Mouse (Mus musculus) fibroblast of lung, adult 2 months (primary cell): ENCODE results near the gene Pou5f1.
A peak's percentile ranks its signal among the peaks of the same experiment; 100 is the strongest.
"Not testable (repeated sequence)": the region's sequence is repeated elsewhere in the genome, so short reads cannot be mapped to it uniquely, and the experiment has no call there.

ENCODE experiments used
- DNase-seq: peaks from one replicate; pipeline ENCODE4 v3.0.0-alpha.2; 2011; ENCODE audit warnings: low read depth

Pou5f1 gene

DNA sequence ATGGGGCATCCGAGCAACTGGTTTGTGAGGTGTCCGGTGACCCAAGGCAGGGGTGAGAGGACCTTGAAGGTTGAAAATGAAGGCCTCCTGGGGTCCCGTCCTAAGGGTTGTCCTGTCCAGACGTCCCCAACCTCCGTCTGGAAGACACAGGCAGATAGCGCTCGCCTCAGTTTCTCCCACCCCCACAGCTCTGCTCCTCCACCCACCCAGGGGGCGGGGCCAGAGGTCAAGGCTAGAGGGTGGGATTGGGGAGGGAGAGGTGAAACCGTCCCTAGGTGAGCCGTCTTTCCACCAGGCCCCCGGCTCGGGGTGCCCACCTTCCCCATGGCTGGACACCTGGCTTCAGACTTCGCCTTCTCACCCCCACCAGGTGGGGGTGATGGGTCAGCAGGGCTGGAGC, at the start of gene Pou5f1:
TSS of gene Pou5f1 (plus strand) at position 243 of the 400 bp plus-strand sequence.
- DNase-seq = no peak

DNA sequence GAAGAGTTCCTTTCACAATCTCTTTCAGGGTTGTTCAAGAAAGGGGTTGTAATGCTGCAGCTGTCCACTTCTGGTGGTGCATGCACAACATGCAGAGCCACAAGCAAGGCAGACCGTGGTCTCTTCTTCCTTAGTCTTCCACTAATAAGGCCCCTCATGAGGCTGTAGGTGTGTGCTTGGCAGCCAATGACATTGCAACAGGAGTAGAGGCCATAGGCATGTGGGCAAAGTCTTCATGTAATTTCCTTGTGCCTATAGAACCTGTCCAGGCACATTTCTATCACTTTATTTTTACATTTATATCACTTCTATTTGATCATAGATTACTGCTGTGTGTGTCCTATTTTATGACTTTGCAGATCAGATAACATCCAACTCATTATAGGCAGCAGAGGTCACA, 47.6 kb upstream of the Pou5f1 start:
- not testable (repeated sequence) for DNase-seq

DNA sequence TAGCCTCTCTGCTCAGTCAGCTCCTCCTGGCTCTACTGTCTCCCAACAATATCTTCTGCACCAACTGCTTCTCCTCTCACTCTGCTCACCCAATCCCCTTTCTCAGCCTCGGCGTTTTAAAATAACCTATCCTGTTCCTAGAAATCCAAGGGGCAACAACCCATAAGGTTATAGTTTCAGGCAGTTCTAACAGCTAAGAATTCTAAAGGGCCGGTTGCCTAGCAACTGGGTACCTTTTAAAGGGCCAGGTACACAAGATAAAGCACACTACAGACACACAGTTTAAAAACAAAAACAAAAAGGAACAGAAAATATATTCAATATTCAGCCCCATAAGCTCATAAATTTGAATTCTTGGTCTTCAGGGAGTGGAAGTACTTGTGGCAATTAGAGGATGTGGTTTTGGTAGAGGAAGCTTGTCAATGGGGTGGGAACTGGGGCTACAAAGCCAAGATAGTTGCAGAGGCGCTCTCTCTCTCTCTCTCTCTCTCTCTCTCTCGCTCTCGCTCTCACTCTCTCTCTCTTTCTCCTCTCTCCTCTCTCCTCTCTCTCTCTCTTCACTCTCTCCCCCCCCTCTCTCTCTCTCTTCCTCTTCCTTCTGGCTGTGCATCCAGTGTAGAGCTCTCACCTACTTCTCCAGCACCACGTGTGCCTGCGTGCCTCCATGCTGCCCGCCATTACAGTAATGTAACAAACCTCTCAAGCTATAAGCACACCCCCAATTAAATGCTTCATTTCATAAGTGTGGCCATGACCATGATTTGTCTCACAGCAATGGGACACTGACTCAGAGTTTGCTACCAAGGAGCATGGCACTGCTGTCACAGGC, 45.1 kb upstream of the Pou5f1 start:
- DNase-seq = not testable (repeated sequence)

DNA sequence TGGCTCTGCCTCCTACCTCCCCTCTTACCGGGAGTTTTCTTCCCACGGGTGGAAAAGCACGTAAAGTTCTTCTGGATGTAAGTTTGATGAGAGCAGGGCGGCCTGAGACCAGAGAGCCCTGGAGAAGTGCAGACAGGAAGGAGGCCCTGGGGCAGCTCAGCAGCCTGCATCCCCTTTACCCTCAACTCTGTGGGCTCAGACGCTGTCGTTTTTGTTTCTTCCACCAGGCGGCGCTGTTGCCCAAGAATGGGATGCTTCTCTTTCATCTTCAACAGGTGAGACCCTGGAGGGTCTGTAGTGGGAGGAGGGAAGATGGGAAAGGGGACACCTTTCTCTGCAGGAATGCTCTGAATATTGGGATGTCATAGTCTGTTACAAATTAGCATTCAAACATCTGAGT, 40.2 kb upstream of the Pou5f1 start:
- not testable (repeated sequence) for DNase-seq

DNA sequence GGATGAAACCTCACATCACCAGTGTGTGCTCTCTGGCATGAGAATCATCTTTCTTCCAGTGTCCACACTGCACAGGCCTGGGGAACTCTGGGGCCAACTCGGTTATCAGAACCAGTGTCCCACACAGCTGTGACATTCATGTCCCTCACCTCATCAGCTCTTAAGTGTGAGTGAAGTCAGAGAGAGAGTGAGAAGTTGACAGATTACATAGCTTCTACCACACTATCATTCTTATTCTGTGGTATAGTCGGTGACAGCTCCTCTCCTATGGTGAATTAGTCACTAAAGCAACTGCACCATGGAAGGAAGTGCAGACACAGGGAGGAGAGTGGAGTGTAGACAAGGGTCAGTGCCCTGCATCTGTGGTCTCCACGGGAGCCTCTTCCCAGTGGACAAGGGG, 36.9 kb upstream of the Pou5f1 start:
- not testable (repeated sequence) for DNase-seq

DNA sequence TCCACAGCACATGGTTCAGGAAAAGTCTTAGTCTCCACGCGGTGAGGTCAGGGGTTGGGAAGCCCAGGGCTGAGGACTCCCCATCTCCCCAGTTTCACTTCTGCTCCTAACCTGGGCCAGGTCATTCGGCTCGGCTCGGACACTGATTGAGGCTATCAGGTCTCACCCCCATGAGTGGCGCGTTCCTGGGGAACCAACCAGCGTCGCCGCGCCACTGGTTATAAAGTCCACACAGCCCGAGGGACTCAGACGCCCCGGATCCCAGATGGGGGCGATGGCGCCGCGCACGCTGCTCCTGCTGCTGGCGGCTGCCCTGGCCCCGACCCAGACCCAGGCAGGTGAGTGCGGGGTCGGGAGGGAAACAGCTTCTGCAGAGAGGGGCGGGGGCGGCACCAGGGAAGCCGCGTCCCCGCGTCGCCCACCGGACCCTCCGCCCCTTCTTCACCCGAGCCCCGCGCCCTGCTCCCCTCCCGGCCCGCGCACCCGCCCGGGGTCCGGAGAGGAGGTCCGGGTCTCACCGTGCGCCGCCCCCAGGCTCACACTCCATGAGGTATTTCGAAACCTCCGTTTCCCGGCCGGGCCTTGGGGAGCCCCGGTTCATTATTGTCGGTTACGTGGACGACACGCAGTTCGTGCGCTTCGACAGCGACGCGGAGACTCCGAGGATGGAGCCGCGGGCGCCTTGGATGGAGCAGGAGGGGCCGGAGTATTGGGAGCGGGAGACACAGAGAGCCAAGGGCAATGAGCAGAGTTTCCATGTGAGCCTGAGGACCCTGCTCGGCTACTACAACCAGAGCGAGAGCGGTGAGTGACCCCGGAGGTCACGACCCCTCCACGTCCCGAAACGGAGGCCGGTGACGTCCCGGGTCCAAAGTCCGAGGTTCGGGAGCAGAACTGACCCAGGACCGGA, 35.7 kb upstream of the Pou5f1 start, which contains the start of gene H2-Q10:
TSS of gene H2-Q10 (plus strand) at position 248 of the 910 bp plus-strand sequence.
- no peak for DNase-seq

DNA sequence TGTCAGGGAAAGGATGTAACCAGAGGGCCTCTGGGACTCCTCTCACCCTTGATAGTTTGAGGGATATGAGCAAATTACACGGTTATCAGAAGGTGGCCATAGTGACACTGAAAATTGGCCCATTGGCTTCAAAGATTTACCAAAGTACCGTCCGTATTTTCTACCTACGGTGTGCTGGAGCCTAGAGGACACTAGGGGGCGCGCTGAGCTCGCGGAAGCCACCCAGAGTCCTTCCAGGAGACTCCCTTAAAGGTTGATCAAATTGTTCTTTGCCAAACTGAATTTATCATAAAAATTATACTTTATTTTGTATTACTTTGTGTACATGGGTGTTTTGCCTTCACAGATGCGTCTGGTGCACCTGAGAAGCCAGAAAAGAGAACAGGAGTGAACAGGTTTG, 21.8 kb upstream of the Pou5f1 start:
- DNase-seq = peak; percentile 16

DNA sequence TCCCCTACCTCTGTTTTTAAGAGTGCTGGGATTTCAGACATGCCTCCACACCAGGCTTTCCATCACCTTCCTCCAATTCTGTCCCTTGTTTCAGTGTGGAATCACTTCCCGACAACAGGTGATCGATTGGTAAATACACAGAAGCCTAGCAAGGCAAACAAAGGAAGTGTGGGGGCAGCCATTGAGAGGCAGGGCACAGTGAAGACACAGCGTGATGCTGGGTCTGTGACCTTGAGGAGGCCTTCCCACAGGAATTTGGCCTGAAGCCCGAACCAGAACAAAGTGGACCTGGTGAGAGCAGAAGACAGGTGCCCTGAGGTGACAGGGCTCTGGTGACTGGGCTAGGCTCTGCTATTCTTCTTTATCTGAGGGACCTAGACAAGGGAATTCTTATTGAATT, 20.1 kb upstream of the Pou5f1 start:
- no peak for DNase-seq

DNA sequence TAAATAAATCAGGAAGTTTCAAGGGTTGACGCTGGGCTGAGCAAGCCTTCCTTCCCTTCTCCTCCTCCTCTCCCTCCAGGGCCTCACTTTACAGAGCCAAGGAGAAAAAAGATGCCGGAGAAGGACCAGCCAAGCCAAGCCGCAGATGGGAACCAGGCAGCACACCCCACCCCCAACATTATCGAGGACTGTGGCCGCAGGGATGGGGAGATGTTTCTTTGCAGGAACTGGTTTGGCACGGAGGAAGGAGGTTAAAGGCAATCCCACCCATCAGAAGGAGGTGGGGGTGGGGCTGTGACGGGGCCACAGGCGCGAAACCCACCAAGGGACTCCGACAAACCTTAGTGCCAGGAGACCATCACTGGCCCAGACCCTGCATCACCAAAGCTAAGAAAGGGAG, 19.1 kb upstream of the Pou5f1 start:
- no peak for DNase-seq

DNA sequence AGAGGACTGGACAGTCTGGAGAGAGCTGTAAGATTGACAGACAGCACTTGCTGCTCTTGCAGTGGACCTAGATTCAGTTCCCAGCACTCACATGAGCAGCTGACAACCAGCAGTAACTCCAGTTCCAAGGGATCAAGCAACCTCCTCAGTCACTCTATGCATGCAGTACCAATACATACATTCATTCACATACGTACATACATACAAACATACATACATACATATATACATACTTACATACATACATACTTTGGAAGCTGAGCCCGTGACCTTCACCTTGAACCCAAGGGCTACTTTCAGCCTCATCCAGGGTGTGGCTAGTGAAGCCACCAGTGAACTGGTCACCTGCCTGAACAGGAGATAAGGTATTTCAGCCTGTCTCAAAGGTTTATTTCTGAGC, 17.8 kb upstream of the Pou5f1 start:
- DNase-seq = no peak

DNA sequence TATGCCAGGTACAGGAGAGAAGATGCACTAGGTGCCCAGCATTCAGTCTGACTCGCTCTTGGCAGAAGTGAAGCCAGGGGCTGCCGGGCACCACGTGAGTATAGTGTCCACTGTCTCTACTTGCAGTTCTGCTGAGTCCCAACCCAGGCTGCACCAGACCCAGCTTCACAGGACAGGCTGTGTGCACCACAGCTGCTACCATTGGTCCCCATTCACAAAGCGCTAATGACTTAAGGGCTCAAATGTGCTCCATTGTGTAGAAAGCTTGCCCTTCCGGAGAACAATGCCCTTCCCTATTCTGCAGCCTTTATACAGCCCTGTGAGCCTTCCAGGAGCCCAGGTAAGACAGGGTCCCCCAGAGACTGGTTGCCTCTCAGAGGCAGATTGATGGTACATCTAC, 15.5 kb upstream of the Pou5f1 start:
- DNase-seq = no peak

DNA sequence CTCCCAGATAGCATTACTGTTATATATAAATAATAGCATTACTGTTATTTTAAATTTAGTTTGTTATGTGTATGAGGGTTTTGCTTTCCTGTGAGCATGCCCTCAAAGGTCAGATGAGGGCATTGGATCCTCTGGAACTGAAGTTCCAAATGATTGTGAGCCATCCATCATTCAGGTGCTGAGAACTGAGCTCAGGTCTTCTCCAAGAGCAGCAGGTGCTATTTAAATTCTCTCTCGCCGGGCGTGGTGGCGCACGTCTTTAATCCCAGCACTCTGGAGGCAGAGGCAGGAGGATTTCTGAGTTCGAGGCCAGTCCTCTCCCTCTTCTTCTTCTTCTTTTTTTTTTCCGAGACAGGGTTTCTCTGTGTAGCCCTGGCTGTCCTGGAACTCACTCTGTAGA, 8.7 kb upstream of the Pou5f1 start:
- DNase-seq = no peak

DNA sequence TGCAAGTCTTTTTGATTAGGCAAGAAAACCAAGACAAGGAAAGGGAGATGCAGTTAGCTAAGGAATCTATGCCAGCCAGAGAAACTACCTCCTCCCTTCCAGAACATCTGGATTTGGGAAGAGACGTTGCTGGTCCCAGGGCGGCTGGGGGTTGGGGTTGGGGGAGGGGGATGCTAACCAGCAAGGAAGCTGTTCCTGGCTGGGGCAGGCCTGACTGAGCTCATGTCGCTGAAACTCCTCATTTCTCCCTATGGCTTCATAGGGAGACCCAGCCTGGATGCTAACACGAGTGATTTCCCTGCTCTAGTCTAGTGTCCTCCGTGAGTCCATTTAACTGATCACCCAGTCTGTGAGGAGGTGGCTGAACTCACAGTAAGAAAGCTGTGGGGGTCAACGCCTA, 3.6 kb upstream of the Pou5f1 start:
- no peak for DNase-seq

DNA sequence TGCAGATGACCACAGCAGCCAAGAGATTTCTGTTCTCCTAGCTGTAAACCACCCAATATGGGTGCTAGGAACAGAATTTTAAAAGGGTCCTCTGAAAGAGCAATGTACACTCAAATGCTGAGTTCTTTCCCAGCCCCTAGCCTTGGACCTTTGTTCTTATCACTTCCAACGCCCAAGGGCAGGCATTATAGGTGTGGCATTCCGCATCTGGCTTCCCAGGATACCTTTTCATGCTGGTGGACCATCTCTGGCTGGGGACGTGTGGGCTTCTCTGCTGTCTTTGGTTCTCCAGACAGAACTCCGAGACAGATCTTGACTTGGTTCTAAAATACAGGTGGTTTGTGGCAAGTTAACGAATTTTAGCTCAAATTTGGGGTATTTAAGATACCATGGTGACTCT, 3.1 kb upstream of the Pou5f1 start:
- DNase-seq = no peak

DNA sequence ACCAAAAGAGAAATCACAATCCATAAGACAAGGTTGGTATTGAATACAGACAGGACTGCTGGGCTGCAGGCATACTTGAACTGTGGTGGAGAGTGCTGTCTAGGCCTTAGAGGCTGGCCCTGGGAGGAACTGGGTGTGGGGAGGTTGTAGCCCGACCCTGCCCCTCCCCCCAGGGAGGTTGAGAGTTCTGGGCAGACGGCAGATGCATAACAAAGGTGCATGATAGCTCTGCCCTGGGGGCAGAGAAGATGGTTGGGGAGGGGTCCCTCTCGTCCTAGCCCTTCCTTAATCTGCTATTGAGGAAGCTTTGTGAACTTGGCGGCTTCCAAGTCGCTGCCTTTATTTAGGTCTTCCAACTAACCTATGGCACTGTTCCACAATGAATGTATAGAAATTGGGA, 2.0 kb upstream of the Pou5f1 start:
- no peak for DNase-seq

DNA sequence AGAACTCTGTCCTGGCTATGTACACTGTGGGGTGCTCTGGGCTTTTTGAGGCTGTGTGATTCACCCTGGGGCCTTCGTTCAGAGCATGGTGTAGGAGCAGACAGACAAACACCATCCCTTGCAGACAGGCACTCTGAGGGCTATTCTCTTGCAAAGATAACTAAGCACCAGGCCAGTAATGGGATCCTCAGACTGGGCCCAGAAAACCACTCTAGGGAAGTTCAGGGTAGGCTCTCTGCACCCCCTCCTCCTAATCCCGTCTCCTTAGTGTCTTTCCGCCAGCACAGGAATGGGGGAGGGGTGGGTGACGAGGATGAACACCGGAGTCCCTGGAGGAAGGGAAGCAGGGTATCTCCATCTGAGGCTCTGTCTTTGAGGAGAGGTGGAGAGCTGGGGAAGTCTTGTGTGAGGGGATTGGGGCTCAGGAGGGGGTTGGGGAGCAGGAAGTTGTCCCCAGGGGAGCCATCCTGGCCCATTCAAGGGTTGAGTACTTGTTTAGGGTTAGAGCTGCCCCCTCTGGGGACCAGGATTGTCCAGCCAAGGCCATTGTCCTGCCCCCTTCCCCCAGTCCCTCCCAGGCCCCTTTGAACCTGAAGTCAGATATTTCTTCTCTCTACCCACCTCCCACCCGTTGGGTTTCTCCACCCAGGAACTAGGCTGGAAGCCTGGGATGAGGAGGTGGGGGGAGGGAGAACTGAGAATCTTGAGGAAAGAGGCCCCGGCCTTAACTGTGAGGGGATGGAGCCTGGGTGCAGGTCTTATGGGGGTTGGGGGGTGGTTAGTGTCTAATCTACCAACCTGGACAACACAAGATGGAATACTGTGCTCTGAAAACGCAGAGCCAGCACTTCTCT, 963 bp upstream of the Pou5f1 start:
- DNase-seq = no peak

DNA sequence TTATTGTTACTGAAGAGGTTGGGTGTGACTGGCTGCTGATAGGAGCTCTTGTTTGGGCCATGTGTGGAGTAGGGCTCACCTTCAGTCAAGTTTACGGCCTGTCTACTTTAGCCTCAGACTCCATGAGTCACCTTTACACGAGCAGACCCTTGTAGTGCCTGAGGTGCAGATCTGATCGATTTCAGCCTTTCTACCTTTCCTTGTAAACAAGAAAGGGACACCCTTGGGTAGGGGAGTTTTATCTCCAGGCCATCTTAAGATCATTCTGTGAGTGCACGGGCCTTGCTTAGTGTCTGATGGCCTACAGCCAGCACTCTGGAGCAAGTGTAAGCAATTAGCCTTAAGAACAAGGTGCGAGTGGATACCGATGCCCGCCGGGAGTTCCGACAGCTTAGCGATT, 1.1 kb downstream of the Pou5f1 start:
- no peak for DNase-seq

DNA sequence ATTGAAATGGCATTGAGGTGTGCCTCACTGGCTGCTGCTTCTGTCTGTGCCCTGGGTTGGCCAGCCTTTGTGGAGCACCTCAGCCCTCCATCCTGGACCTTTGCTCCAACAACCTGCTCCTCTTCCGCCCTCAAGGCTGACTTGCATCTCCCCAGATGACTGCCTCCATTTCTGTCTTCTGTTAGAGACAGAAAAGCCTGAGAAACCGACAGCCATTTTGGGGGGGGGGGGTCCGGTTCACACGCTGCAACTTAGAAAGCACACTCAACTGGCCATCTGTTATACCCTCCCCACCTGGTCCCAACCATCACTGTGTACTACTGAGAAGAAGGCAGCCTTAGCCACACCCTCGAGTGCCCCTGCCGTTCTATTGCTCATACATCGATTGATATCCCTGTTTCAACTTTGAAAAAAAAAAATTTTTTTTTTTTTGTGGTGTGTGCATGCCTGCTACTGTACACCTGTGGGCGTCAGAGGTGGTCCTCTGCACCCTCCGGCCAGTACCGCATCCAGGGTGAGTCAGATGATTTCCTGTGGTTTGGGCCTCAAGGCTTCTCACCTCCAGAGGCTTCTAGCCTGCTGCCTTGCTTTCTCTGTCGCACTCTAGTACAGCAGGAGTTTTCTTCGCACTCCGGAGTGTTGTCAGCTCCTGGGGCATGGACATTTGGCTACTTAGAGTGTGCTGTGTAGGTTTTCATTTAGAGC, 1.9 kb downstream of the Pou5f1 start:
- no peak for DNase-seq

DNA sequence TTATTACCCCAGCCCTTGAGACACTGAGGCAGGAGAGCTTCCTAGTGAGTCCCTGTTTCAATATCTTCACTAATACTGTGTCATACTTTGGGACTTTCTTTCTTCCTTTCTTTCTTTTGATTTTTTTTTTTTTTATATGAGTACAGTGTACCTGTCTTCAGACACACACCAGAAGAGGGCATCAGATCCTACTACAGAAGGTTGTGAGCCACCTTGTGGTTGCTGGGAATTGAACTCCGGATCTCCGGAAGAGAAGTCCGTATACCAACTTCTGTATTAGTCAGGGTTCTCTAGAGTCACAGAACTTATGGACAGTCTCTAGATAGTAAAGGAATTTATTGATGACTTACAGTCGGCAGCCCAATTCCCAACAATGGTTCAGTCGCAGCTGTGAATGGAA, 2.5 kb downstream of the Pou5f1 start:
- not testable (repeated sequence) for DNase-seq

DNA sequence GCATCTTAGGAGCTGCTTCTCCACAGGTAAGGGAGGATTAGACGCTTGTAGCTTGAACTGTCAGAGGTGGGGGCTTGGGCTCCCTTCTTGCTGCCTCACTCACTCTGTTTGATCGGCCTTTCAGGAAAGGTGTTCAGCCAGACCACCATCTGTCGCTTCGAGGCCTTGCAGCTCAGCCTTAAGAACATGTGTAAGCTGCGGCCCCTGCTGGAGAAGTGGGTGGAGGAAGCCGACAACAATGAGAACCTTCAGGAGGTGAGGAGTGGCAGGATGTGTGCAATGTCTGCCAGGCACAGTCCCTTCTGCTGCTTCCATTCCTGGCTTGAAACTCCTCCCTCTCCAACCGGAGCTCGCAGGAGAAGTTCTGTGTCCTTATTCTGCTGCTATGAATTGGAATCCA, 3.5 kb downstream of the Pou5f1 start:
- no peak for DNase-seq

DNA sequence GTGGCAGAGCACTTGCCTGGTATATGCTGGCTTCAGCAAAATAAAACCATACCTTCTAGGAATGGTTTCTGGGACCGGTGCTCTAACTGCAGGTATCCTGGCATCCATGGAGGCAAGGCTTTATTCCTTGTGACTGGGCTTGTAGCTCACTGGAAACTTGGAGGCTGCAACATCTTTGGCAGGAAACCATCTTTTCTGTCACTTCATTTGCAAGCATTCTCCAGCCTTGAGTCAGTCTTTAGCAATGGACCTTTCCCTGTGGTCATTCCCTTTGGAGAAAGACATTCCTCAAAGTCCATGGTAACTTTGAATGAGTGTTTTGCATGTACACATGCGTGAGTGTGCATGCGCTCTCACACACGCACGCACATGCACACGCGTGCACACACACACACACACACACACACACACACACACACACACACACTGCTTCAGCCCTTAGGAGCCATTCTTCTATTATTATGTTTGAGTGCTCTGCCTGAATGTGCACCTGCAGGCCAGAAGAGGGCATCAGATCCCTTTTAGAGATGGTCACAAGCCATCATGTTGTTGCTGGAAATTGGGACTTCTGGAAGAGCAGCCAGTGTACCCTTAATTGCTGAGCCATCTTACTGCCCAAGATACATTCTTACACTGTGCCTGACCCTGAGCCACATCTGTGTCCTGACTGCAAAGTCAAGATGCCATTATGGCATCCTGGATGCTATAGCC, 7.3 kb downstream of the Pou5f1 start:
- no peak for DNase-seq
